Mouse (Mus musculus): Measurements from ENCODE around the gene Mast1. TPM values are rescaled to one million over a fixed set of nuclear protein-coding genes. Genes with fewer than 3 reads are reported as not detected.

Mast1 gene
- not detected for polyA plus RNA-seq (2014; fragmentation: Illumina TruSeq; extraction: RNeasy Lipid Tissue Mini Kit (QIAGEN cat#74804); ENCODE audit: low read depth, low replicate concordance)

DNA sequence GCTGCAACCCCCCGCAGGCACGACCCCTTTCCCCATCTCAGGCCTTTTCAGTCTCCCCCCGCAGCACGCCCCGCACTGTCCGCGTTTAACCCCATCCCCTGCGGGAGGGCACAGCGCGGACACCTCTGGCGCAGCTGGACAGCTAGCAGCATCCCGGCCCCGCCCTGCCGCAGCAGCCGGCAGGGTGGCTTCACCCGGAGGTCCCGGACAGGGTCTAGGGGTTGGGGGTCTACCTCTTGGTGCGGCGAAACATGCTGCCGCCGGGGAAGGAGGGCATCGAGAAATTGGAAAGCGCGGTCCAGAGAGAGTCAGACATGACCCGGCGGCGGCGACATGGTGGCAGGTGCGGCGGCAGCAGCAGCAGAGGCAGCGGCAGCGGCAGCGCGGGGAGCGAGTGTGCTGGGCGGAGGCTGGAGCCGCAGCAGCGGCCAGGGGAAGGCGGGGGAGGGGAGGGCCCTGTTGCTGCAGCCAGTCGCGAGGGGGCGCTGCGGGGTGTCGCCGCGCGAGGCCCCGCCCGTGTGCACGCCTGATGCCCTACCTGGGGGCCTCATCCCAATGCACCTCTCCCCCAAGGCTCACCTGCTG, at the start of gene Mast1:
Mast1 (minus strand) TSS at position 398 of the 585 bp plus-strand sequence.

GRCm38 (mm10) chr8:84978248-84978940, 41.2 kb upstream of the Mast1 start, which contains the start of gene Junb:
Gene Junb (minus strand): TSS chr8:84978718.

DNA sequence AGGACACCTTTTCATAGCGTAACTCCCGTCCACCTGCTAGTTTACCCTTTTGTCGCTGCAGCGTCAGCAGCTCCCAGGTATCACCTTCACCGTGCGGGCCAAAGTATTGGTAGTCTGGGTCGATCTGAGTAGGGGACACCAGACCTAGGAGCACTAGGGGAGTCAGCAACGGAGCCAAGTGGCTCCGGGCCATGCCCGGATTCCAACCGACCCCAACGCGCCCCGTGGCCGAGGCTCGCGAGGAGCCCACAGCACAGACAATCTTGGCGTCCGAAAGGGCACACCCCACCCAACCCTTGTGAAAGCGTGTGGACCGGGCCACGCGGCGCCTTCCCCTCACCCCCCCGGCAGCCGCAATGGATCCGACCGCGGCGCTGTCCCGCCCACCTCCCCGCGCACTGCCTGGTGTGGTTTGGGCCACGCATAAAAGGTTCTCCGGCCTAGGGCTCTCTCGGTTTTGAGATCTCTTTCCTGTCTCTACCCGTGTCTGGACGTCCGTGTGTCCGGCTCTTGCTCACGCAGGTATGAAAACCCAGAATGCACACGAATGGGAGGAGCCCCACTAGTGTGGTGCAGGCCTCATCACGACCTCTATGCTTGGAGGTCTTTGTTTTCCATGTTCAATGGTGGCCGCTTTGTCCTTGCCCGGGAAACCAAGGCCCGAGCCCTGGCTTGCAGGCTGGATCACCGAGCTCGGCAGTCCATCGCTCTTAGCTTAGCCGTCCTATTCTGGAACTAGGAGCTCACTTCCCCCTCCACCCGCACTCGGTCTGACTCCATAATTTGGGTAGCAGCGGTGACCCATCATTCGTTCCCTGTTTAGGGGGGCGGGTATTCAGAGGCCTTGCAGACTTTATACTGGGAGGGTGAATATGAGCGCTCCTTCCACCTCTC, 32.3 kb upstream of the Mast1 start, which contains the start of the genes Gm49661, Prdx2 and Rnaseh2a:
Gm49661 (minus strand) TSS at position 193 of the 894 bp plus-strand sequence.
Prdx2 (plus strand) TSS at position 347 of the 894 bp plus-strand sequence.
Rnaseh2a (minus strand) TSS at position 527 of the 894 bp plus-strand sequence.

DNA sequence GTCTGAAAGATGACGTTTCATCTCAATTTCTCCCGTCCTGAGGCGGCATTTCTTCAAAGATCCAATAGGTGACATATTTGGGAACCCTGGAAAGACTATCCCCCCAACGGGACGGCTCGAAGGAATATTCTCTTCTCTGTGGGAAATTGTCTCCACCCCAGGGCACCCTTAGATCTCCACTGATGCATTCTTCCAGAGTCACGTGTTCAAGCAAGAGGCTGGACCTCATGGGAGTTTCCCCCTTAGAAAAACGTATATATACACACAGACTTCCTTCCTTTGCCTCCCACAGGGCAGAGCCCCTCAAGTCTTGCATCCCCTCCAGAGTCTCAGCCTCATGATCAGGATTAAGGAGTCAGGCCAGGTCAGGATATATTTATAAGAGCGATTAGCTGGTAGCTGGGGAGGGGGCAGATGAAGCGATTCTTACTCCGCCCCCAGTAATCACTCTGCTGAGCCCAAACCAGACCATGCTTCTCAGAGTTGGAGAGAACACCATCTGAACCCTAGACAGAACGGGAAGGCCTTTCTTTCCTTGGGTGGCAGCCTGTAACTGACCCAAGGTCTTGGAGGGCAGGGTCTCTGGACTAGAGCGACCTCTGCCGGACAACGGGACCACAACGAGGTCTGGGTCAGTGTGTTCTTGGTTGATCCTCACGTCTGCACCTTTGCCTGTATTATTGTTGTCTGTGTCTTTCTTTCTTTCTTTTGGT, 9.5 kb upstream of the Mast1 start, which contains the start of gene Rtbdn:
Rtbdn (plus strand) TSS at position 464 of the 713 bp plus-strand sequence.

DNA sequence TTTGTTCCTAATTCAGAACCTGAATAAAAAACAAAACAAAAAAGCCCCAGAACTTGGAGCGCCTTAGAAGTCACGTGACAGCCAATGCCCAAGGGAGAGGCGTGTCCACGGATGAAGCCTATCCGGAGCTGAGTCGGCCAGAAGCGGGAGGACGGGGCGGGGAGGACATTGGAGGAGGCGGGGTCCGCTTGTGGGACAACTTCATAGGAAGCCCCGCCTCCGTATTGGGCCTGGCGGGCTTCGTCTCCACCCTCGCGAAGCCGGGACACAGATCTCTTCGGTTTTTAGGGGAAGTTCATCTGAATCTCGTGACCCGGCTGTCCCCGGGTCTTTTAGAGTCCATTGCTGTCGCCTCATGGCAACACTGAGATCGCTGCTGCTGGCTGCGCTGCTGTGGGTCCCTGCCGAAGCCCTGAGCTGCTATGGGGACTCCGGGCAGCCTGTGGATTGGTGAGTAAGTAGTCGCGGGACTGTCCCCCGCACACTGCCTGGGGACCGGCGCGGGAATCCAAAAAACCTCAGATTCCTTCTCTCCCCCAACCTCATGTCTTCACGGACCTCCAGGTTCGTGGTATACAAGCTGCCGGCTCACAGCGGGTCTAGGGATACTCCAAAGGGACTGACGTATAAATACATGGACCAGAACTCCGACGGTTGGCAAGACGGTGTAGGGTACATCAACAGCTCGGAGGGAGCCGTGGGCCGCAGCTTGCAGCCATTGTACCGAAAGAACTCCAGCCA, 28.6 kb downstream of the Mast1 start, which contains the start of gene Dnase2a:
Dnase2a (plus strand) TSS at position 140 of the 741 bp plus-strand sequence.

DNA sequence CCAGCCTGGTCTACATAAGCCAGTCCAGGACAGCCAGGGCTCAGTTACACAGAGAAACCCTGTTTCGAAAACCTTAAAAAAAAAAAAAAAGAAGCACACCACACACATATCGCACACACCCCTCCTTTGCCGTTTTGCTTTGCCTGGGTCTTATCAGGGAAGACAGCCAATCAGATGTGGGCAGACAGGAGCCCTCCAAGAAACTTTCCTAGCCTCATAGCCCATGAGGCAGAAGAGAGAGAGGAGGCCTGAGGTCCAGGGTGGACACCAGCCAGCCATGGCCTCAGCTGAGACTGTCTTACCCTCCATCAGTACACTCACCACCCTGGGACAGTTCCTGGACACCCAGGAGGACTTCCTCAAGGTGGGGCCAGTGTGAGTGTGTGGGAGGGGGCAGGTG, 35.4 kb downstream of the Mast1 start, which contains the start of gene Klf1:
Klf1 (plus strand) TSS at position 177 of the 400 bp plus-strand sequence.

GRCm38 (mm10) chr8:84893709-84894134, 43.4 kb downstream of the Mast1 start, which contains the start of gene Gcdh:
Gene Gcdh (minus strand): TSS chr8:84893921.

DNA sequence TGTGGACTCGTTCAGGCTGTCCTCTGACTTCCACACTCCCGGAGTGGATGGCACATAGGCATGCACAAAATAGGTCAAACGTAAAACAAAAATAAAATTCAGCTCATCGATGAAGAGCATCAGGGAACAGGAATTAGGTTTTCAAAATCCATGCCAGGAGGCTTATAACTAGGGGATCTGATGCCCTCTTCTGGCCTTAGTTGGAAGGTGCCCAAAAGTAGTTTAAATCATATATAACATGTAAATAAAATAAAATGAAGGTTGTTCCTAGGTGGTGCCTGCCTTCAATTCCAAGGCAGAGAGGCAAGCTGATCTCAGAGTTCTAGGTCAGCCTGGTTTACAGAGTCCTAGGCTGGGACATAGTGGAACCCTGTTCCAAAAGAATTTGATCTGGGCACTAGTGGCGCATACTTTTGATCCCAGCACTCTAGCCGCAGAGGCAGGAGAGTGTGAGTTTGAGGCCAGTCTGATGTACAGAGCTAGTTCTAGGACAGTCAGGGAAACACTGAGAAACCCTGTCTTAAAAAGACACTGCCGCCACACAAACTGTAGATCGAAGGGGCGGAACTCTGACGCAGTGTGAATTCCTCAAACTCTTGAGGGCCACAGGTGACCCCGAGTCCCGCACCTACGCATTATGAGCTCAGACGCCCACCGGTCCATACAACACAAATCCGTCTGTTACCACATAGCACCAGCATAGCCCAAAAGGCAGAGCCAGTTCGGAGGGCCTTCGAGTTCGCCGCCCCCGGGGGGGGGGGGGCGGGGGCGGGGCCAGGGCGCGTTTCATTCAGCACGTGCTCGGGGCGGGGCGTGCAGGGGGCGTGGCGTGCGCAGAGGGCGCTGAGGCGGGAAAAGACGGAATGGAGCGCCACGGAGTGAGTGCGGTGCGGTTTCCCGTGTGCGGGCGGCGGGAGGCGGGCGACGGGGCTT, 65.5 kb downstream of the Mast1 start, which contains the start of gene Syce2:
Syce2 (plus strand) TSS at position 736 of the 933 bp plus-strand sequence.

Other genes with a start within 250 kb of the Mast1 start
- gene Nacc1, start 249.5 kb downstream of the Mast1 start, polyA plus RNA-seq (2014; fragmentation: Illumina TruSeq; extraction: RNeasy Lipid Tissue Mini Kit (QIAGEN cat#74804); ENCODE audit: low read depth, low replicate concordance), result 2.2 TPM
- gene Lyl1, start 235.9 kb downstream of the Mast1 start, polyA plus RNA-seq (2014; fragmentation: Illumina TruSeq; extraction: RNeasy Lipid Tissue Mini Kit (QIAGEN cat#74804); ENCODE audit: low read depth, low replicate concordance), result not detected
- gene G430095P16Rik, start 214.4 kb downstream of the Mast1 start, polyA plus RNA-seq (2014; fragmentation: Illumina TruSeq; extraction: RNeasy Lipid Tissue Mini Kit (QIAGEN cat#74804); ENCODE audit: low read depth, low replicate concordance), result not detected
- gene Nfix, start 137.0 kb downstream of the Mast1 start, polyA plus RNA-seq (2014; fragmentation: Illumina TruSeq; extraction: RNeasy Lipid Tissue Mini Kit (QIAGEN cat#74804); ENCODE audit: low read depth, low replicate concordance), result 19.0 TPM
- gene Dand5, start 114.5 kb downstream of the Mast1 start, polyA plus RNA-seq (2014; fragmentation: Illumina TruSeq; extraction: RNeasy Lipid Tissue Mini Kit (QIAGEN cat#74804); ENCODE audit: low read depth, low replicate concordance), result 1.5 TPM
- gene Gadd45gip1, start 105.8 kb downstream of the Mast1 start, polyA plus RNA-seq (2014; fragmentation: Illumina TruSeq; extraction: RNeasy Lipid Tissue Mini Kit (QIAGEN cat#74804); ENCODE audit: low read depth, low replicate concordance), result 0.66 TPM
- 3.5 TPM for gene Rad23a, start 96.7 kb downstream of the Mast1 start, polyA plus RNA-seq (2014; fragmentation: Illumina TruSeq; extraction: RNeasy Lipid Tissue Mini Kit (QIAGEN cat#74804); ENCODE audit: low read depth, low replicate concordance)
- gene Calr, start 90.4 kb downstream of the Mast1 start, polyA plus RNA-seq (2014; fragmentation: Illumina TruSeq; extraction: RNeasy Lipid Tissue Mini Kit (QIAGEN cat#74804); ENCODE audit: low read depth, low replicate concordance), result 491 TPM
- 4.9 TPM for gene Farsa, start 80.4 kb downstream of the Mast1 start, polyA plus RNA-seq (2014; fragmentation: Illumina TruSeq; extraction: RNeasy Lipid Tissue Mini Kit (QIAGEN cat#74804); ENCODE audit: low read depth, low replicate concordance)
- gene Syce2, start 65.2 kb downstream of the Mast1 start, polyA plus RNA-seq (2014; fragmentation: Illumina TruSeq; extraction: RNeasy Lipid Tissue Mini Kit (QIAGEN cat#74804); ENCODE audit: low read depth, low replicate concordance), result 9.3 TPM
- 36.1 TPM for gene Gcdh, start 43.4 kb downstream of the Mast1 start, polyA plus RNA-seq (2014; fragmentation: Illumina TruSeq; extraction: RNeasy Lipid Tissue Mini Kit (QIAGEN cat#74804); ENCODE audit: low read depth, low replicate concordance)
- 0.38 TPM for gene Klf1, start 35.4 kb downstream of the Mast1 start, polyA plus RNA-seq (2014; fragmentation: Illumina TruSeq; extraction: RNeasy Lipid Tissue Mini Kit (QIAGEN cat#74804); ENCODE audit: low read depth, low replicate concordance)
- 11.0 TPM for gene Dnase2a, start 28.8 kb downstream of the Mast1 start, polyA plus RNA-seq (2014; fragmentation: Illumina TruSeq; extraction: RNeasy Lipid Tissue Mini Kit (QIAGEN cat#74804); ENCODE audit: low read depth, low replicate concordance)
- not detected for gene Rtbdn, start 9.6 kb upstream of the Mast1 start, polyA plus RNA-seq (2014; fragmentation: Illumina TruSeq; extraction: RNeasy Lipid Tissue Mini Kit (QIAGEN cat#74804); ENCODE audit: low read depth, low replicate concordance)
- gene Gm49661, start 32.1 kb upstream of the Mast1 start, polyA plus RNA-seq (2014; fragmentation: Illumina TruSeq; extraction: RNeasy Lipid Tissue Mini Kit (QIAGEN cat#74804); ENCODE audit: low read depth, low replicate concordance), result not detected
- 27.1 TPM for gene Prdx2, start 32.2 kb upstream of the Mast1 start, polyA plus RNA-seq (2014; fragmentation: Illumina TruSeq; extraction: RNeasy Lipid Tissue Mini Kit (QIAGEN cat#74804); ENCODE audit: low read depth, low replicate concordance)
- 2.4 TPM for gene Rnaseh2a, start 32.4 kb upstream of the Mast1 start, polyA plus RNA-seq (2014; fragmentation: Illumina TruSeq; extraction: RNeasy Lipid Tissue Mini Kit (QIAGEN cat#74804); ENCODE audit: low read depth, low replicate concordance)
- 1.7 TPM for gene Junb, start 41.4 kb upstream of the Mast1 start, polyA plus RNA-seq (2014; fragmentation: Illumina TruSeq; extraction: RNeasy Lipid Tissue Mini Kit (QIAGEN cat#74804); ENCODE audit: low read depth, low replicate concordance)
- 26.9 TPM for gene Hook2, start 53.2 kb upstream of the Mast1 start, polyA plus RNA-seq (2014; fragmentation: Illumina TruSeq; extraction: RNeasy Lipid Tissue Mini Kit (QIAGEN cat#74804); ENCODE audit: low read depth, low replicate concordance)
- 3.1 TPM for gene Best2, start 77.2 kb upstream of the Mast1 start, polyA plus RNA-seq (2014; fragmentation: Illumina TruSeq; extraction: RNeasy Lipid Tissue Mini Kit (QIAGEN cat#74804); ENCODE audit: low read depth, low replicate concordance)
- 11.1 TPM for gene Asna1, start 87.9 kb upstream of the Mast1 start, polyA plus RNA-seq (2014; fragmentation: Illumina TruSeq; extraction: RNeasy Lipid Tissue Mini Kit (QIAGEN cat#74804); ENCODE audit: low read depth, low replicate concordance)
- gene Trir, start 89.5 kb upstream of the Mast1 start, polyA plus RNA-seq (2014; fragmentation: Illumina TruSeq; extraction: RNeasy Lipid Tissue Mini Kit (QIAGEN cat#74804); ENCODE audit: low read depth, low replicate concordance), result 13.3 TPM
- gene Tnpo2, start 99.6 kb upstream of the Mast1 start, polyA plus RNA-seq (2014; fragmentation: Illumina TruSeq; extraction: RNeasy Lipid Tissue Mini Kit (QIAGEN cat#74804); ENCODE audit: low read depth, low replicate concordance), result 12.3 TPM
- 2.6 TPM for gene Fbxw9, start 122.7 kb upstream of the Mast1 start, polyA plus RNA-seq (2014; fragmentation: Illumina TruSeq; extraction: RNeasy Lipid Tissue Mini Kit (QIAGEN cat#74804); ENCODE audit: low read depth, low replicate concordance)
- gene Gm5741, start 130.6 kb upstream of the Mast1 start, polyA plus RNA-seq (2014; fragmentation: Illumina TruSeq; extraction: RNeasy Lipid Tissue Mini Kit (QIAGEN cat#74804); ENCODE audit: low read depth, low replicate concordance), result not detected
- gene Dhps, start 134.4 kb upstream of the Mast1 start, polyA plus RNA-seq (2014; fragmentation: Illumina TruSeq; extraction: RNeasy Lipid Tissue Mini Kit (QIAGEN cat#74804); ENCODE audit: low read depth, low replicate concordance), result 23.2 TPM
- gene Wdr83os, start 143.4 kb upstream of the Mast1 start, polyA plus RNA-seq (2014; fragmentation: Illumina TruSeq; extraction: RNeasy Lipid Tissue Mini Kit (QIAGEN cat#74804); ENCODE audit: low read depth, low replicate concordance), result 5.8 TPM
- gene Wdr83, start 143.9 kb upstream of the Mast1 start, polyA plus RNA-seq (2014; fragmentation: Illumina TruSeq; extraction: RNeasy Lipid Tissue Mini Kit (QIAGEN cat#74804); ENCODE audit: low read depth, low replicate concordance), result 2.8 TPM
- 9.3 TPM for gene Man2b1, start 145.9 kb upstream of the Mast1 start, polyA plus RNA-seq (2014; fragmentation: Illumina TruSeq; extraction: RNeasy Lipid Tissue Mini Kit (QIAGEN cat#74804); ENCODE audit: low read depth, low replicate concordance)
- 6.6 TPM for gene Zfp791, start 185.7 kb upstream of the Mast1 start, polyA plus RNA-seq (2014; fragmentation: Illumina TruSeq; extraction: RNeasy Lipid Tissue Mini Kit (QIAGEN cat#74804); ENCODE audit: low read depth, low replicate concordance)
- gene Cks1brt, start 214.6 kb upstream of the Mast1 start, polyA plus RNA-seq (2014; fragmentation: Illumina TruSeq; extraction: RNeasy Lipid Tissue Mini Kit (QIAGEN cat#74804); ENCODE audit: low read depth, low replicate concordance), result not detected